Mouse (Mus musculus): ENCODE measurements around the gene Timm8a2. TPM values are rescaled to one million over a fixed set of nuclear protein-coding genes. Genes with fewer than 3 reads are reported as not detected.

Gene Timm8a2
- polyA plus RNA-seq, 1 experiment from 2014 or later = not detected

DNA sequence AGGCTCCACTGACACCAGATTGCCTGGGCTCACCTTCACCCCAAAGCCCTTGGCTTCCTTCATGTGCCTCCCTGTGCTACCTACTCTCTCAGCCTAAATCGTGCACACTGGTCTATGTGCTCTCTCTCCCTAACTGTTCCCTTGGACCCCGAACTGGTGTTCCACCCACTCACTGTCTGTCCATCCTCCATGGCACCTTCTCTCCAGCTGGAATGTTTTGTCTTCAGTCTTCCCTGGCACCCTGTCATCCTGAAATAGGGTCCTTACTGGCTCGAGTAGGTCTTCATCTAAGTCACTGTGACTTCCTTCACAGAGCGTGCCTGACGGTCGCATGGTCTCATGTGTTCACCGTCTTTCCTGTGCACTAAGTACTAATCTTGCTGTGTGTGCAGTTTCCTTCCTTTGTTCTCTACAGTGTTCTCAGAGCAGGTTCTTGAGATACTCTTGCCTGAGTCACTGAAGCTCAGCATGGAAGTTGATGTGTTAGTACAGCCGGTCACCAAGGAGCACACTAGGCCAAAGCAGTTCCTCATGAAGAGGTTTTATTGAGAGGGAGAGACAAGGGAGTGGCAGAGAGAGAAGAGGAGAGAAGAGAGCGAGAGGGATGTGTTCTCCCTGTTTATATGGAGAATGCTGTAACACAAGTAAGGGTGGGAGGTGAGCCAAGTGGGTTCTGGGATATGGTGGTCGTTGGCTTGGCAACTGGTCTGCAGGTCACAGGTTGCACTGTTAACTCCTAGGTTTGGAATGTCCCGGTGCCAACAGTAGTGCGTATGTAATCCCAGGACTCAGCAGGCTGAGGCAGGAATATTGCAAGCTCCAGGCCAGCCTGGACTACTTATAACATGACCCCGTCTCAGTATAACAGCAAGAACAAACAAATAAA, 41.8 kb upstream of the Timm8a2 start:
- Histone ChIP-seq H3K4me2 (ENCODE audit: low read depth, low read length) (no peak overlapping the region), H3K9me3 (replicated peaks; ENCODE audit: control insufficient read depth, low read length) (no peaks in the 10 kb centered on the region), H3K36me3 (ENCODE audit: control insufficient read depth, insufficient read depth, low read length) (no peaks in the 10 kb centered on the region), H3K4me3 (replicated peaks; ENCODE audit: low read length) (no peak overlapping the region), H3K27me3 (ENCODE audit: control insufficient read depth, insufficient read depth, low read length) (no peaks in the 10 kb centered on the region), H3K4me1 (ENCODE audit: control insufficient read depth, insufficient read depth, low read length) (no peaks in the 10 kb centered on the region), H3K9ac (ENCODE audit: low read length) (no peak overlapping the region), H3K27ac (ENCODE audit: low read length) (peak overlapping the region; percentile 12; the same call in 1 of the 2 replicates)
- no peak for ATAC-seq (ENCODE audit: insufficient read depth, low FRiP score)
- 84% methylated on average over 13 of the region's 13 CpGs for WGBS

DNA sequence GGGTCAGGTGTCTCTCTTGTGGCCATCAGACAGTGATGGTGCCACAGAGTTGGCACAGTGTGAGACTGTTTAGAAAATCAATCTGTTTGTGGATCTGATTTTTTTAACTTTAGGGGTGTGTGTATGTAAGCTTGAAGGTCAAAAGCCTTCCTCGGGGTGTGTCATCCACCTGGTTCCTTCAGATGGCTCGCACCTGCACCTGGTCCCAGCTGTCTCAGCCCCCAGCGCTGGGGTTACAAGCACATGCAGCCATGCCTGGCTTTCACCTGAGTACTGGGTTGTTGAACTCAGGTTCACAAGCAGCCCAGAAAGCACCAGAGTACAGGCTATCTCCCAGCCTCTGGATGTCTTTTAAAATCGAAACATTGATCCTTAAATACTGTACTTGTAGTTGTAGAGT, 40.9 kb upstream of the Timm8a2 start:
- no peak overlapping the region for H3K4me3 ChIP-seq (replicated peaks; ENCODE audit: low read length)
- H3K4me2 ChIP-seq (ENCODE audit: low read depth, low read length) = no peak overlapping the region
- WGBS = 79% methylated on average over 4 of the region's 4 CpGs
- H3K27me3 ChIP-seq (ENCODE audit: control insufficient read depth, insufficient read depth, low read length) = no peaks in the 10 kb centered on the region
- H3K9ac ChIP-seq (ENCODE audit: low read length) = no peak overlapping the region
- no peaks in the 10 kb centered on the region for H3K9me3 ChIP-seq (replicated peaks; ENCODE audit: control insufficient read depth, low read length)
- no peak for ATAC-seq (ENCODE audit: insufficient read depth, low FRiP score)
- no peaks in the 10 kb centered on the region for H3K4me1 ChIP-seq (ENCODE audit: control insufficient read depth, insufficient read depth, low read length)
- H3K27ac ChIP-seq (ENCODE audit: low read length) = no peak overlapping the region
- no peaks in the 10 kb centered on the region for H3K36me3 ChIP-seq (ENCODE audit: control insufficient read depth, insufficient read depth, low read length)

DNA sequence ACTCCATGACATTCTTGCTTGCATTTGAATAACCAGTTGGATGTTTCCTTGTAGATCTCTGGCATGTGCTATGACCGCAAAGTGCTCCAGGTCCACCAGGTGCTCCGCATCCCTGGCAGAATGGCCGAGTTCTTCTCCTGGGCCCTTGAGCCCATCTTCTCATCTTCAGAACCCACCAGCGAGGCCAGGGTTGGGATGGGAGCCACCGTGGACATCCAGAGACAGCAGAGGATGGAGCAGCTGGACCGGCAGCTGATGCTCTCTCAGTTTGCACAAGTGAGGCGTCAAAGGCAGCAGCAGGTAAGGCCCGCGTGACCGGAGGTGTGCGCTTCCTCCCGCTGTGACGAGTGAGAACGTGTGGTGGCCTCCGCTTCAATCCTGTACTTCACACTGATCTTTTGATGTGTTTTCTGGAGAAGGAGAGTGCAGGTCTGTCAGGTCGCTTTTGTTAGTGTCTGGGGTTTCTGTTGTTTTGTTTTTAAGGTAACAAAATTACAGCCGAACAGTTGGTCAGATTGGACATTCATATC, 40.2 kb upstream of the Timm8a2 start:
- Histone ChIP-seq H3K27me3 (ENCODE audit: control insufficient read depth, insufficient read depth, low read length) (no peaks in the 10 kb centered on the region), H3K4me3 (replicated peaks; ENCODE audit: low read length) (no peak overlapping the region), H3K9me3 (replicated peaks; ENCODE audit: control insufficient read depth, low read length) (no peaks in the 10 kb centered on the region), H3K9ac (ENCODE audit: low read length) (no peak overlapping the region), H3K36me3 (ENCODE audit: control insufficient read depth, insufficient read depth, low read length) (no peaks in the 10 kb centered on the region), H3K4me2 (ENCODE audit: low read depth, low read length) (no peak overlapping the region), H3K4me1 (ENCODE audit: control insufficient read depth, insufficient read depth, low read length) (no peaks in the 10 kb centered on the region), H3K27ac (ENCODE audit: low read length) (no peak overlapping the region)
- ATAC-seq (ENCODE audit: insufficient read depth, low FRiP score) = no peak
- 89% methylated on average over 17 of the region's 17 CpGs for WGBS

DNA sequence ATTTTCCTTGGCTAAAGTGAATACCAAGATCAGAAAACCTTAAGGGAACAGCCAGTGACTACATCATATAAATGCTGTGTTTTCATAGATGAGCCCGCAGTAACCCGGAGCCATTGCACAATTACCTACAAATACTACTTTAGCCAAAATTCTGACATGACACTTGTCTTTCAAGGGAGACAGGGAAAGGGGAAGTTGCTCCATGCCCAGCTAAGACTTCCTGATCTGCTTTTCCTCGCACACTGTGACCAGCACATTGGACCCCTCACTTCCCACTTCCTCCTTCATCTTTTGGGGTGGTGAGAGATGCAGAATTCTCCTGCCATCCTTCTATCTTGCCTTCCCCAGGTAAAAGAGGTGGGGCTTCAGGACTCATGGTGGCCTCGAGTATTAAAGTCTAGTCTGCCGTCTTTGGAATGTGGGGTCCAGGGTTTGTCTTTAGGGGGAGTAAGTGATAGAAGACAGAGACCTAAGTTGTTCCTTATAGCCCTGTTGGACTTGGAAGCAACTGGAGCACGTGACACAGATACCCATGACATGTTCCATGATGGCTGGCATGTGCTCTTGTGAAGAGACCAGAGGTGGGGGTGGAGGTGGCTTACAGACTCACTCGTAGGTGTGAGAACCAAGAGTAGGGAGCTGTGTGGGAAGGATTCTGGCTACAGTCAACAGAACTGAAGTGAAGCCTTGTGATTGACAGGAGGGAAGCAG, 39.5 kb upstream of the Timm8a2 start:
- no peak for ATAC-seq (ENCODE audit: insufficient read depth, low FRiP score)
- 91% methylated on average over 7 of the region's 7 CpGs for WGBS

GRCm38 (mm10) chr14:121995557-121995870, 39.0 kb upstream of the Timm8a2 start:
- H3K4me2 ChIP-seq (ENCODE audit: low read depth, low read length) = no peak overlapping the region
- no peaks in the 10 kb centered on the region for H3K9me3 ChIP-seq (replicated peaks; ENCODE audit: control insufficient read depth, low read length)
- no peaks in the 10 kb centered on the region for H3K36me3 ChIP-seq (ENCODE audit: control insufficient read depth, insufficient read depth, low read length)
- no peaks in the 10 kb centered on the region for H3K4me1 ChIP-seq (ENCODE audit: control insufficient read depth, insufficient read depth, low read length)
- ATAC-seq (ENCODE audit: insufficient read depth, low FRiP score) = no peak
- no peak overlapping the region for H3K4me3 ChIP-seq (replicated peaks; ENCODE audit: low read length)
- 68% methylated on average over 1 of the region's 1 CpGs for WGBS
- H3K27ac ChIP-seq (ENCODE audit: low read length) = no peak overlapping the region
- H3K27me3 ChIP-seq (ENCODE audit: control insufficient read depth, insufficient read depth, low read length) = no peaks in the 10 kb centered on the region
- no peak overlapping the region for H3K9ac ChIP-seq (ENCODE audit: low read length)

More for the DNA sequence above, 39.5 kb upstream of the Timm8a2 start:
- Histone ChIP-seq H3K4me1 (ENCODE audit: control insufficient read depth, insufficient read depth, low read length) (no peaks in the 10 kb centered on the region), H3K9me3 (replicated peaks; ENCODE audit: control insufficient read depth, low read length) (no peaks in the 10 kb centered on the region), H3K27ac (ENCODE audit: low read length) (no peak overlapping the region), H3K27me3 (ENCODE audit: control insufficient read depth, insufficient read depth, low read length) (no peaks in the 10 kb centered on the region), H3K4me3 (replicated peaks; ENCODE audit: low read length) (no peak overlapping the region), H3K9ac (ENCODE audit: low read length) (no peak overlapping the region), H3K4me2 (ENCODE audit: low read depth, low read length) (no peak overlapping the region), H3K36me3 (ENCODE audit: control insufficient read depth, insufficient read depth, low read length) (no peaks in the 10 kb centered on the region)

DNA sequence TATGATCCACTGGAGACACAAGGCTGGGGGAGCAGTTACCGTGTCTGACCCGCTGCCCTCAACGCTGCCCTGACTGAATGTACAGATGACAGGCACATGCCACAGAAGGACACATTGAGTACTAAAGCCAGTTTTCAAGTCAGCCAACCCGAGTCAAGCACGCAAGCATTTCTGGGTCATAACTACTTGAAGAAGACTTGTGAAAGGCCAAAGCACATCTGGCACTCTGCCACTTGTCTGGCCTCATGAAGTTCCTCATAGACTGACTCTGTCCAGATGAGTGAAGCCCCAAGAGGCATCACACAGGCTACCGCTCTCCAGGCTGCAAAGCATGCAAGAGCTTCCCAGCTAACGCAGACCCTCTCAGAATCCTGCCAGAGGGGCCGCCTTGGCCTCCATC, 37.7 kb upstream of the Timm8a2 start:
- no peak; the same call in 1 of the 2 replicates for ATAC-seq (ENCODE audit: insufficient read depth, low FRiP score)
- Histone ChIP-seq H3K4me3 (replicated peaks; ENCODE audit: low read length) (no peak overlapping the region), H3K4me1 (ENCODE audit: control insufficient read depth, insufficient read depth, low read length) (no peaks in the 10 kb centered on the region), H3K36me3 (ENCODE audit: control insufficient read depth, insufficient read depth, low read length) (no peaks in the 10 kb centered on the region), H3K4me2 (ENCODE audit: low read depth, low read length) (no peak overlapping the region), H3K27me3 (ENCODE audit: control insufficient read depth, insufficient read depth, low read length) (no peaks in the 10 kb centered on the region), H3K9me3 (replicated peaks; ENCODE audit: control insufficient read depth, low read length) (no peaks in the 10 kb centered on the region), H3K27ac (ENCODE audit: low read length) (no peak overlapping the region), H3K9ac (ENCODE audit: low read length) (no peak overlapping the region)
- 82% methylated on average over 8 of the region's 8 CpGs for WGBS

- Histone ChIP-seq H3K4me3 (replicated peaks; ENCODE audit: low read length) (no peak overlapping the region), H3K4me2 (ENCODE audit: low read depth, low read length) (no peak overlapping the region), H3K9me3 (replicated peaks; ENCODE audit: control insufficient read depth, low read length) (no peaks in the 10 kb centered on the region), H3K9ac (ENCODE audit: low read length) (no peak overlapping the region), H3K36me3 (ENCODE audit: control insufficient read depth, insufficient read depth, low read length) (no peaks in the 10 kb centered on the region), H3K27ac (ENCODE audit: low read length) (no peak overlapping the region), H3K27me3 (ENCODE audit: control insufficient read depth, insufficient read depth, low read length) (no peaks in the 10 kb centered on the region), H3K4me1 (ENCODE audit: control insufficient read depth, insufficient read depth, low read length) (no peaks in the 10 kb centered on the region)
- 72% methylated on average over 8 of the region's 8 CpGs for WGBS
- no peak for ATAC-seq (ENCODE audit: insufficient read depth, low FRiP score)
Measured at GRCm38 (mm10) chr14:121999455-121999854, 35.0 kb upstream of the Timm8a2 start.

DNA sequence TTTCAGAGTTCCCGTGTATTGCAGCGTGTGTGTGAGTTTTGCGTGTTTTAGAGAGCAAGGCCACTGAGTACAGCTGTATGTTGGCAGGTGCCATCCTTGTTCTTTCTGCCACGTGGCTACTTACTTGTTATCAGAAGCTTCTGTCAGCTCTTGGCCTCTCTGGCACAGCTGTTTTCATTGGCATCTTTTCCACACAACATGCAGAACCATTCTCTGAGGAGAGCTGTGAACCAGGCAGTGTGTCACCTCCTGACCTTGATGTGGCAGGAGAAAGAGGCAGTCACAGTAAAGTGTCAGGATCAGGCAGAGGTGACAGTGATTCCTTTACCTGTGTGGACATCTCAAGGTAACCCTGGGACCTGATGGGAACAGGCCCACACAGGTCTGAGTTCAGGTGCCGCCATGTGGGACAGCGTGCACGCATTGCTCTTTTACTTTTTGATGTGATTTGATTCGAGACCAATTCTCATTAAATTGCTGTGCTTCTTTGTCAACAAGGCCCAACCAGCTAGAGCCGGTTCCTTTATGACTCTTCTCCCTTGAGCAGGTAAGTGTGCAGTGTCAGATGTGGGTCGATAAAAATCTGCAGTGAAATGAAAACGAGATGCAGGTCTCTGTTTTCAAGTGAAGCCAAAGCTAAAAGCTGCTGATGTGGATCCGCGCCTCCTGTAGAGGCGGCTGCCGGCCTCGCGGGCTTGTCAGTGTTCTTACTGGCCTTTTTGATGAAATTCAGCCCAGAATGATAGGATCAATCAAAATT, 33.9 kb upstream of the Timm8a2 start:
- ATAC-seq (ENCODE audit: insufficient read depth, low FRiP score) = no peak
- H3K9ac ChIP-seq (ENCODE audit: low read length) = no peak overlapping the region
- no peak overlapping the region for H3K4me3 ChIP-seq (replicated peaks; ENCODE audit: low read length)
- H3K27ac ChIP-seq (ENCODE audit: low read length) = no peak overlapping the region
- no peaks in the 10 kb centered on the region for H3K27me3 ChIP-seq (ENCODE audit: control insufficient read depth, insufficient read depth, low read length)
- H3K4me2 ChIP-seq (ENCODE audit: low read depth, low read length) = no peak overlapping the region
- no peaks in the 10 kb centered on the region for H3K4me1 ChIP-seq (ENCODE audit: control insufficient read depth, insufficient read depth, low read length)
- no peaks in the 10 kb centered on the region for H3K36me3 ChIP-seq (ENCODE audit: control insufficient read depth, insufficient read depth, low read length)
- H3K9me3 ChIP-seq (replicated peaks; ENCODE audit: control insufficient read depth, low read length) = no peaks in the 10 kb centered on the region
- 91% methylated on average over 17 of the region's 17 CpGs for WGBS

GRCm38 (mm10) chr14:122002224-122002623, 32.2 kb upstream of the Timm8a2 start:
- no peaks in the 10 kb centered on the region for H3K4me1 ChIP-seq (ENCODE audit: control insufficient read depth, insufficient read depth, low read length)
- H3K9ac ChIP-seq (ENCODE audit: low read length) = no peak overlapping the region
- H3K36me3 ChIP-seq (ENCODE audit: control insufficient read depth, insufficient read depth, low read length) = no peaks in the 10 kb centered on the region
- no peaks in the 10 kb centered on the region for H3K27me3 ChIP-seq (ENCODE audit: control insufficient read depth, insufficient read depth, low read length)
- H3K27ac ChIP-seq (ENCODE audit: low read length) = no peak overlapping the region
- 93% methylated on average over 7 of the region's 7 CpGs for WGBS
- ATAC-seq (ENCODE audit: insufficient read depth, low FRiP score) = no peak
- H3K4me3 ChIP-seq (replicated peaks; ENCODE audit: low read length) = no peak overlapping the region
- no peak overlapping the region for H3K4me2 ChIP-seq (ENCODE audit: low read depth, low read length)
- H3K9me3 ChIP-seq (replicated peaks; ENCODE audit: control insufficient read depth, low read length) = no peaks in the 10 kb centered on the region

Measured in stomach, embryonic 16.5 days (tissue).